Mouse (Mus musculus) midbrain, embryonic 11.5 days (tissue): ENCODE data around the gene Arid4a. TPM values are rescaled to one million over a fixed set of nuclear protein-coding genes. Genes with fewer than 3 reads are reported as not detected.

Source experiments
- ATAC-seq: fragments of 200-750 bp; cut with Nextera tagmentation; 2 replicates; pipeline ENCODE4 v1.8.0; 2017; ENCODE audit warnings: moderate TSS enrichment, moderate library complexity; ENCODE audit not compliant: low FRiP score
- DNase-seq: peaks from one replicate; pipeline ENCODE4 v3.0.0; 2015; ENCODE audit warnings: low spot score; ENCODE audit errors: missing footprints
- H3K27ac ChIP-seq: fragments of 300-500 bp; sonication (generic); 2 replicates; pipeline ENCODE4 v1.5.1; 2014; ENCODE audit warnings: low read depth, low read length
- H3K27me3 ChIP-seq: fragments of 300-500 bp; sonication (generic); 2 replicates; pipeline ENCODE4 v1.6.1; 2014; ENCODE audit warnings: mild to moderate bottlenecking, low read length, moderate library complexity, mixed read lengths; ENCODE audit not compliant: control insufficient read depth, insufficient read depth
- H3K36me3 ChIP-seq: fragments of 300-500 bp; sonication (generic); 2 replicates; pipeline ENCODE4 v1.6.1; 2014; ENCODE audit warnings: mild to moderate bottlenecking, low read length, moderate library complexity, mixed read lengths; ENCODE audit not compliant: control insufficient read depth, insufficient read depth
- H3K4me1 ChIP-seq: fragments of 300-500 bp; sonication (generic); 2 replicates; pipeline ENCODE4 v1.6.1; 2014; ENCODE audit warnings: low read length; ENCODE audit not compliant: control insufficient read depth, insufficient read depth
- H3K4me2 ChIP-seq: fragments of 300-500 bp; sonication (generic); 2 replicates; pipeline ENCODE4 v1.6.1; 2014; ENCODE audit warnings: mild to moderate bottlenecking, moderate library complexity
- H3K4me3 ChIP-seq: fragments of 300-500 bp; sonication (generic); 2 replicates; pipeline ENCODE4 v1.5.1; 2014; ENCODE audit warnings: low read depth, low read length
- H3K9ac ChIP-seq: fragments of 300-500 bp; sonication (generic); 2 replicates; pipeline ENCODE4 v1.6.1; 2014; ENCODE audit warnings: low read length
- H3K9me3 ChIP-seq: fragments of 300-500 bp; sonication (generic); 2 replicates; pipeline ENCODE4 v1.6.1; 2016; ENCODE audit warnings: low read length; ENCODE audit not compliant: control insufficient read depth
- WGBS: fragments of 180-500 bp; shearing (Covaris S2); extraction: QIAGEN DNeasy Blood & Tissue Kit; methylation state at CpG from one replicate; pipeline ENCODE4 v1.1.7; 2014; 5-methylcytosine and 5-hydroxymethylcytosine counted together
- polyA plus RNA-seq: library from polyadenylated mRNA; unstranded; fragments of >200 nt; fragmentation: Nextera tagmentation; extraction: Ambion mirVana; gene quantifications from 2 replicates; pipeline ENCODE4 v1.2.1, GENCODE M21; 2014

Arid4a gene
- polyA plus RNA-seq, 1 experiment from 2014 or later, result 34.5 TPM

- no peak overlapping the region for H3K9ac ChIP-seq
- no peak overlapping the region for H3K4me2 ChIP-seq
- DNase-seq (no peak), ATAC-seq (no peak)
- H3K9me3 ChIP-seq, result no peaks in the 10 kb centered on the region
- no peak overlapping the region for H3K4me3 ChIP-seq
- peaks cover 8% of the 10 kb centered on the region for H3K4me1 ChIP-seq
- 98% methylated on average over 4 of the region's 4 CpGs for WGBS
- H3K27ac ChIP-seq, result no peak overlapping the region
- H3K36me3 ChIP-seq, result peaks cover 7% of the 10 kb centered on the region; the same call in 1 of the 2 replicates
- no peaks in the 10 kb centered on the region for H3K27me3 ChIP-seq
These were observed 30.7 kb downstream of the Arid4a start for GRCm38 (mm10) chr12:71046501-71046900.

DNA sequence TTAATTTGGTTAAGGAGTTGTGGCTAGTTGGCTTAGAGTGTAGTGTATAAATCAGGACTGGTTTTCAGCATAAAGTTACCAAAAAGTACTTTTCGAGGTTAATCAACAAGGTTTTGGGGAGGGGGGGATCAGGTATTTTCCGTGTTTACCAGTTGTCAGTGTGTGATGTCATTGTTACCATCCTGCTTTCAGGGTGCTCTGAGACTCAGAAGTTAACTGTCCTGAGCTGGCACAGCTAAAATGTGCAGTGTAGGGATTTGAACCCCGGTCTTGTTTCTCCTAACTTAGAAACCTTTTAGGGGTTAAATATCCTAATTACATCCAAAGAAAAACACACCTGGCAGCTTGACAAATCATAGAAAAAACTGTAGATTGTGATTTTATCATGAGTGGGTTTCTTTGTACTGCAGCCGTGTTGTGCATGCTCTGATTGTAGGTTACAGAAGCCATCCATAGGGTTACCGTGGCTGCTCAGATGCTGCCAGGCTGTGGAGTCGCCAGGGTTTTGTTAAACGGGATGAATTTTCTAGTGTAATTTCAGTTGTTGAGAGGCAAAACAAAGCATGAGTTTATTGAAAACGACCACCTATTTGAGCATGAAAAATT, 31.8 kb downstream of the Arid4a start:
- WGBS, result 66% methylated on average over 8 of the region's 8 CpGs
- H3K36me3 ChIP-seq, result peaks cover 7% of the 10 kb centered on the region; the same call in 1 of the 2 replicates
- DNase-seq, result no peak

DNA sequence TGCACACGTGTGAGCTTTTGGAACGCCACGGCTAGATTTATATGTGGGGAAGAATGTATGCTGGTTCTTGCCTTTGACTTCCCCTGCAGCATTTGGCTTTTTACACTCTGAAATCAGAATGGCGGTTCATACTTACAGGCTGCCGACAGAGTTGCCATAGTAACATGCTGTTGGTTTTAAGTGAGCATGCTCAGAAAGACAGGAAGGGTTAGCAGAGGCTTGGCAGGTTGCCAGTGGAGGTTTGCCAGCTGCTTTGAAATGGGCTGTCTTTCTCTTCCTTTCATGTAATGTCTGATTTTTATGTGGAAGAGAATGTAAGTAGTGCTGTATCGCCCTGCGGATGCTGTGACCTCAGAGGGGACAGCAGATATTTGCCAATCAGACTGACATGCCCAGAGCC, 32.3 kb downstream of the Arid4a start:
- DNase-seq (peak; percentile 97), ATAC-seq (peak; percentile 86)
- Histone ChIP-seq H3K9me3 (no peaks in the 10 kb centered on the region), H3K27me3 (no peaks in the 10 kb centered on the region), H3K4me1 (peaks cover 8% of the 10 kb centered on the region), H3K4me2 (peak overlapping the region; percentile 37), H3K9ac (peak overlapping the region; percentile 39; the same call in 1 of the 2 replicates), H3K27ac (peak overlapping the region; percentile 87), H3K4me3 (no peak overlapping the region), H3K36me3 (peaks cover 7% of the 10 kb centered on the region; the same call in 1 of the 2 replicates)
- WGBS, result 40% methylated on average over 7 of the region's 7 CpGs

More for the DNA sequence above, 31.8 kb downstream of the Arid4a start:
- peak; percentile 71; the same call in 1 of the 2 replicates for ATAC-seq
- H3K4me2 ChIP-seq, result peak overlapping the region; percentile 37
- peaks cover 8% of the 10 kb centered on the region for H3K4me1 ChIP-seq
- H3K9me3 ChIP-seq, result no peaks in the 10 kb centered on the region
- peak overlapping the region; percentile 87 for H3K27ac ChIP-seq
- H3K9ac ChIP-seq, result peak overlapping the region; percentile 39; the same call in 1 of the 2 replicates
- H3K4me3 ChIP-seq, result no peak overlapping the region
- no peaks in the 10 kb centered on the region for H3K27me3 ChIP-seq

DNA sequence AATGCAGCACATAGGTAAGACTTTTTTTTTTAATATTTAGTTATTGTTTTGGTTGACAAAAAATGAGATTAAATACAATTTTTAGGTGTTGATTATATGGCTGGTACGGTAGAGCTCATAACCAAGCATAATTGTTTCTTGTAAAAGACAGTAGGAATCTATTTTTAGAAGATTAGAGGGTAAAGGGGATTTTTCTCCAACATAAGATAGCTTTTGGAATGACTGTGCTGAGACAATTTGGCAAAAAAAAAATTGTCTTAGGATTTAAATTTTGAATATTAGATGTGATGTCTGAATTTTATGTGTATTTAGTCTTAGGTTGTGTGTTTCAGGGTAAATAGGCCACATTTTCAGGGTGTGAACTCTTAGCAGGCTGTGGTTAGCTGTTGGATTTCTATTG, 32.8 kb downstream of the Arid4a start:
- Histone ChIP-seq H3K4me1 (peaks cover 8% of the 10 kb centered on the region), H3K9me3 (no peaks in the 10 kb centered on the region), H3K27ac (peak overlapping the region; percentile 87; the same call in 1 of the 2 replicates), H3K4me2 (peak overlapping the region; percentile 37), H3K27me3 (no peaks in the 10 kb centered on the region), H3K36me3 (peaks cover 7% of the 10 kb centered on the region; the same call in 1 of the 2 replicates), H3K4me3 (no peak overlapping the region), H3K9ac (peak overlapping the region; percentile 39; the same call in 1 of the 2 replicates)
- no peak for ATAC-seq
- no peak for DNase-seq
- 95% methylated on average over 1 of the region's 1 CpGs for WGBS

DNA sequence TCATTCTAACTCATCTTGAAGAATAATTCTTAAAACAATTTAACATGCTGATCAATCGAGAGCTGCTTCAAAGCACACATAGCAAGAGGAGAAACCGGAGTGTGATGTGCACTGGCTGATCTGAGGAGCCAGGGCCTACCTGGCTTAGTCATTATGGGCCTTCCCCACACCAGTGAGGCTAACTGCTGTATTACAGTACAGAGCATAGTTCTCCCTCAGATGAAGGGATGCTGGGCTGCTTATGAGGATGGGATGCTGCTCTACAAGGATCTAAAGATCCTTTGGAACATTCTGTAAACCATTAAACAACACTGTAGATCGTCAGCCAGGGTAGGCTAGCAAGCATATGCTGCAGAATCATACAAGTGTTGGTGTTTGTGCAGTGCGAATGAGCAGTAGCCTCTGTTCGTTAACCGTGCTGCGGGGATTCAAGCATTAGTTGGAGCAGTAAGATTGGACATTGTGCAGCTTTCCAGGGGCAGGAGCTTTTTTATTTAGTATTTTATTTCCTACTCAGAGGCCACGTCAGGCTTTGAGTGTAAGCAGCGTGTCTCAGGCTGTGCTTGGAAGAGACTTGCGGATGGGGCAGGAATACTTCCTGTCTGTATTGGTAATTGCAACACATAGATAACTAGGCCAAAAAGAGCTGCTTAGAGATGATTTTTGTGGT, 33.9 kb downstream of the Arid4a start:
- Histone ChIP-seq H3K27ac (no peak overlapping the region), H3K9ac (no peak overlapping the region), H3K4me2 (peak overlapping the region; percentile 22; the same call in 1 of the 2 replicates), H3K4me1 (peaks cover 8% of the 10 kb centered on the region), H3K4me3 (no peak overlapping the region), H3K9me3 (no peaks in the 10 kb centered on the region), H3K36me3 (peaks cover 7% of the 10 kb centered on the region; the same call in 1 of the 2 replicates), H3K27me3 (no peaks in the 10 kb centered on the region)
- ATAC-seq (no peak), DNase-seq (no peak)
- 91% methylated on average over 10 of the region's 10 CpGs for WGBS

DNA sequence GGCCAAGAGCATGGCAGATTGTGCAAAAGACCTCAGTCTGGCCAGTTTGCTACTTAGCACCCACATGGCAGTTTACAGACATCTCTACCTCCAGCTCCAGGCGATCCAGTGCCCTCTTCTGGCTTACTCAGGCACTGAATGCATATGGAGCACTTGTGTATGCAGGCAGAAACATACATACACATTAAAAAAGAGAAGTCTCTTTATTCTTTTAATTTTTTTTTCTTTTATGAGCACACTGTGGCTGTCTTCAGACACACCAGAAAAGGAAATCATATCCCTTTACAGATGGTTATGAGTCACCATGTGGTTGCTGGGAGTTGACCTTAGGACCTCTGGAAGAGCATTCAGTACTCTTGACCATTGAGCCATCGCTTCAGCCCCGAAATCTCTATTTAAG, 35.3 kb downstream of the Arid4a start:
- H3K4me3 ChIP-seq, result no peak overlapping the region
- no peaks in the 10 kb centered on the region for H3K27me3 ChIP-seq
- DNase-seq, result no peak
- H3K27ac ChIP-seq, result no peak overlapping the region
- H3K4me2 ChIP-seq, result no peak overlapping the region
- no peak for ATAC-seq
- no peak overlapping the region for H3K9ac ChIP-seq
- peaks cover 6% of the 10 kb centered on the region; the same call in 1 of the 2 replicates for H3K36me3 ChIP-seq
- no peaks in the 10 kb centered on the region for H3K9me3 ChIP-seq
- H3K4me1 ChIP-seq, result peaks cover 8% of the 10 kb centered on the region
- WGBS, result 66% methylated on average over 3 of the region's 3 CpGs

DNA sequence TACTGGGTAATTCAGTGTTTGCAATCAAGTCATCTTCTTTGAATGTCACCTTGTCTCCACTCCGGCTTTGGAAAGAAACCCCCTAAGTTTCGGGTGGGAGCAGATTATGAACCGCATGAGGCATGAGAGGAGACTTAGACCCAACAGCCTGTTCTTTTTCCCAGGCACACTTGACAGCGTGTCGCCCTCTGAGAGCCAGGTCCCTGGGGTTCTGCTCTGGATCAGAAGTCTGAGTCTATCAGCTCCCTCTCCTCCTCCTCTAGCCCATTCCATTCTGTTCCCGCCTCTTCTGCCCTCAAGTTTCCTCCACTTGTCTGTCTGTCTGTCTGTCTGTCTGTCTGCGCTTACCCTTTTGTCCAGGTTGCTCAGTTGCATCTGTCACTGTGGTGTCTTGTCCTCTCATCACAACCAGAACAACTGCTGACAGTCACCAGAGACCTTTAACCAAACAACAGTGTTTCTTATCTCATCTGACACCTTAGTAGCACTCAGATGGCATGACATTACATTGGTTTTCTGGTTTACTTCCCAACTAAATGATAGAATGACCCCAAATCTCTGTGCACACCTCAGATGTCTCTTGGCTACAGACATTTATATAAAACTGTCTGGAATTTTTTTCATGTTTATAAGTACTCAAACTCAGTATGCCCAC, 36.7 kb downstream of the Arid4a start:
- WGBS, result 86% methylated on average over 7 of the region's 7 CpGs
- Histone ChIP-seq H3K4me3 (no peak overlapping the region), H3K9me3 (no peaks in the 10 kb centered on the region), H3K4me1 (peaks cover 8% of the 10 kb centered on the region), H3K27ac (no peak overlapping the region), H3K4me2 (no peak overlapping the region), H3K27me3 (no peaks in the 10 kb centered on the region), H3K36me3 (no peaks in the 10 kb centered on the region), H3K9ac (no peak overlapping the region)
- DNase-seq (no peak), ATAC-seq (no peak)

DNA sequence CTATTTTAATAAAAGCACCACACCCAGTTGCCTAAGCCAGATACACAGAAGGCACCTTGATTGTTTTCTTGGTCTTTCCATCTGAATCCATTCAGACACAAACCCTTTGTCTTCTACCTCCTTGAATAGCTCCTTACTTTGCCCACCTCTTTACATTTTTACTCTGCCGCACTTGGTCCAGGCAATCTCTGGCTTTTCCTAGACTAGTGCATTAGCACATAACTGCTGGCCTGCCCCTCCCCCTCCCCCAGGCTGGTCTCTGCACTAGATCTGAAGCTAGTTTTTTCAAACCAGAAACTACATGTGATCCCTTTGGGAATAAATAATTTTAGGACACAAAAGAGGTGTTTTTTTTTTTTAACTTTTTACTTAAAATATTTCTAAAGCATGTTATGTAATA, 37.2 kb downstream of the Arid4a start:
- H3K4me3 ChIP-seq, result no peak overlapping the region
- no peaks in the 10 kb centered on the region for H3K9me3 ChIP-seq
- H3K27me3 ChIP-seq, result no peaks in the 10 kb centered on the region
- no peak overlapping the region for H3K4me2 ChIP-seq
- no peak overlapping the region for H3K9ac ChIP-seq
- H3K27ac ChIP-seq, result no peak overlapping the region
- 81% methylated on average over 1 of the region's 1 CpGs for WGBS
- peaks cover 3% of the 10 kb centered on the region for H3K4me1 ChIP-seq
- DNase-seq (no peak), ATAC-seq (no peak)
- no peaks in the 10 kb centered on the region for H3K36me3 ChIP-seq

DNA sequence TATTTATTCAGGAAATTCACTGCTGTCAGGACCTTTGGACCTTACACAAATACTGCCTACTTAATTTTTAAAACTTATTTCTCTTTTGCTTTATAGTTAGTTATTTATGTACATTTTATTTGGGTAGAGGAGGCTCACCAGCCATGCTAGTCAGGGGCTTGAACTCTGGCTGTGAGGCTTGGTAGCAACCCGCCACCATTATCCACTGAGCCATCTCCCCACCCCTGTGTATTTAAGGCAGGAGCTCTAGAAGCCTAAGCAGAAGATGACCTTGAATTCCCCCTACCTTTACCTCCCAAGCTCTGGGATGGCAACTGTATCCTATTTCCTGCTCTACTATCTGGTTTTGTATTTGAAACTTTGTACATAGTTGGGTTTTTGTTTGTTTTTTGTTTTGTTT, 37.7 kb downstream of the Arid4a start:
- no peak for ATAC-seq
- WGBS, result 95% methylated on average over 1 of the region's 1 CpGs

More for the DNA sequence above, 37.7 kb downstream of the Arid4a start:
- Histone ChIP-seq H3K9me3 (no peaks in the 10 kb centered on the region), H3K4me2 (no peak overlapping the region), H3K27ac (no peak overlapping the region), H3K36me3 (no peaks in the 10 kb centered on the region), H3K9ac (no peak overlapping the region), H3K27me3 (no peaks in the 10 kb centered on the region), H3K4me1 (no peaks in the 10 kb centered on the region), H3K4me3 (no peak overlapping the region)
- no peak for DNase-seq
